Mouse (Mus musculus) intestine, embryonic 14.5 days (tissue): ENCODE data around the gene Gm20661. TPM values are rescaled to one million over a fixed set of nuclear protein-coding genes. Genes with fewer than 3 reads are reported as not detected.

Source experiments
- ATAC-seq: fragments of 200-750 bp; cut with Nextera tagmentation; replicated peaks from 2 replicates; pipeline ENCODE4 v1.8.0; 2017; ENCODE audit warnings: low read depth, moderate number of reproducible peaks, moderate TSS enrichment, moderate library complexity; ENCODE audit not compliant: low FRiP score, low TSS enrichment
- DNase-seq: peaks from one replicate; pipeline ENCODE4 v3.0.0-alpha.2; 2018; ENCODE audit warnings: low spot score
- H3K27ac ChIP-seq: fragments of 300-500 bp; sonication (generic); 2 replicates; pipeline ENCODE4 v1.5.1; 2014; ENCODE audit warnings: low read depth, mild to moderate bottlenecking, control low read depth
- H3K27me3 ChIP-seq: fragments of 300-500 bp; sonication (generic); replicated peaks from 2 replicates; pipeline ENCODE4 v1.6.1; 2014; ENCODE audit warnings: low read length, control low read depth; ENCODE audit not compliant: control insufficient read depth, insufficient read depth
- H3K36me3 ChIP-seq: fragments of 300-500 bp; sonication (generic); 2 replicates; pipeline ENCODE4 v1.6.1; 2014; ENCODE audit warnings: low read length, control low read depth; ENCODE audit not compliant: control insufficient read depth, insufficient read depth
- H3K4me1 ChIP-seq: fragments of 300-500 bp; sonication (generic); replicated peaks from 2 replicates; pipeline ENCODE4 v1.6.1; 2014; ENCODE audit warnings: low read length, control low read depth, mixed read lengths; ENCODE audit not compliant: control insufficient read depth, insufficient read depth
- H3K4me2 ChIP-seq: fragments of 300-500 bp; sonication (generic); 2 replicates; pipeline ENCODE4 v1.6.1; 2014; ENCODE audit warnings: low read length
- H3K4me3 ChIP-seq: fragments of 300-500 bp; sonication (generic); 2 replicates; pipeline ENCODE4 v1.5.1; 2014; ENCODE audit warnings: low read depth, low read length, control low read depth, mixed read lengths
- H3K9ac ChIP-seq: fragments of 300-500 bp; sonication (generic); 2 replicates; pipeline ENCODE4 v1.6.1; 2014; ENCODE audit warnings: mild to moderate bottlenecking, low read length
- H3K9me3 ChIP-seq: fragments of 300-500 bp; sonication (generic); 2 replicates; pipeline ENCODE4 v1.6.1; 2016; ENCODE audit warnings: low read length, control low read depth; ENCODE audit not compliant: control insufficient read depth
- WGBS: fragments of 180-500 bp; shearing (Covaris S2); extraction: QIAGEN DNeasy Blood & Tissue Kit; methylation state at CpG from one replicate; pipeline ENCODE4 v1.1.7; 2014; 5-methylcytosine and 5-hydroxymethylcytosine counted together
- polyA plus RNA-seq: library from polyadenylated mRNA; unstranded; fragments of >200 nt; fragmentation: Nextera tagmentation; extraction: Ambion mirVana; gene quantifications from 2 replicates; pipeline ENCODE4 v1.2.1, GENCODE M21; 2014

Gm20661 gene
- polyA plus RNA-seq, 1 experiment from 2014 or later: 8.7 TPM

DNA sequence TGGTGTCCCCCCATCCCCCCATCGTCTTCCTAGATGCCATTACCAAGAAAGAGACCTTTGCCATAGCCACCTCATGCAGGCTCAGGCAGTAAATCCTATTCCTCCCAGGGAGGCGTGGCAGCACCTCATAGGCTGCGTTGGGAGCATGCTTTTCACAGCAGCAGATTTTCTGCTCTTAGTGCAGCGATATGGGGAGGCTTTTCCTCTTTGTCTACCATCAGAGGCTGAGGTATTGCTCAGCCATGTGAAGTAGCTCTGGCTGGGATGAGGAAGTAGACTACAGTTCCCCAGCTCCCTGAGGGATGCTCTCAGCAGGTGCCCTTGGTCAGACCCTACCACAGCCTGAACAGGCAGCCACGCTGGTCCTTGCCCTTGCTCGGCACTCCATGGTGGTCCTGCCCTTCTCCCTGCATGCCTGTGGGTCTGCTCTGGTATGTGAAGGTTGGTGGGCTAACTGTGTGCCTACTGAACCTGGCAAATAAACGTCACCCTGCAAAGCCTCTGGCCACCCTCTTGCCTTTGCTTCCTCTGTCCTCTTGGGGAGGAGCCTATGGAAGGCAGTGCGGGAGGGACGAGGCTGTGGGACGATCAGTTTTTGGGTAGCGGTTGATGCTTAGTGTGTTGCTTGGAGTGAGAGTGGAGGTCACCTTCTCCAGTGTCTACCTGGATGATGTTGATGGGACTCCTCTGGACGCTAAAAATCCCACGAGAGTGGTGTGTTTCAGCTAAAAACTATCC, 33.5 kb upstream of the Gm20661 start:
- Histone ChIP-seq H3K27me3 (no peaks in the 10 kb centered on the region), H3K4me3 (no peak overlapping the region), H3K4me1 (peaks cover 12% of the 10 kb centered on the region; the same call in 1 of the 2 replicates), H3K9me3 (no peaks in the 10 kb centered on the region), H3K4me2 (no peak overlapping the region), H3K36me3 (no peaks in the 10 kb centered on the region), H3K27ac (no peak overlapping the region), H3K9ac (no peak overlapping the region)
- DNase-seq (no peak), ATAC-seq (no peak)
- WGBS: 81% methylated on average over 13 of the region's 13 CpGs

DNA sequence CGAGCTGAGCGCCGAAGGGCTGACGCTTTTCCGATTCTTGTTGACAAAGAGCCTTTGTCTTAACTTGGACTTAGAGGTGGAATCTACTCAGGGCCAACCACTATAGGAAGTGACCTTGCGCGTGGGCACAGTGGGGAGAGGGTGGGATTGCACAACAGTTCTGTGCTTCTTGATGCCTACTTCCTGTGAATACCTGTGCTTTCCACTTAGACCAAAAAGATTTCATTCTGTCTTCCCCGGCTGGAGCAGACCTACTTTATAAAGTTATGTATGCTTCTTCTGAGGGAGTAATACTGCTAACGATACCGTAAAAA, 33.0 kb upstream of the Gm20661 start, which contains the start of gene Traip:
Traip (plus strand) TSS at position 215 of the 314 bp plus-strand sequence.
- peak within 1 kb of the TSS; percentile 61 for H3K27ac ChIP-seq
- peak within 1 kb of the TSS; percentile 64 for H3K4me2 ChIP-seq
- no peaks in the 10 kb centered on the region for H3K9me3 ChIP-seq
- WGBS: 92% methylated on average over 10 of the region's 10 CpGs
- no peak for ATAC-seq
- H3K36me3 ChIP-seq: no peaks in the 10 kb centered on the region
- peak within 1 kb of the TSS; percentile 56 for H3K9ac ChIP-seq
- H3K4me3 ChIP-seq: peak within 1 kb of the TSS; percentile 66
- H3K4me1 ChIP-seq: peaks cover 12% of the 10 kb centered on the region; the same call in 1 of the 2 replicates
- no peaks in the 10 kb centered on the region for H3K27me3 ChIP-seq
- no peak for DNase-seq

- H3K36me3 ChIP-seq: no peaks in the 10 kb centered on the region
- peak overlapping the region; percentile 66 for H3K4me3 ChIP-seq
- ATAC-seq (peak; percentile 93), DNase-seq (peak; percentile 89)
- peak overlapping the region; percentile 64 for H3K4me2 ChIP-seq
- H3K27ac ChIP-seq: peak overlapping the region; percentile 61
- H3K9me3 ChIP-seq: no peaks in the 10 kb centered on the region
- WGBS: 11% methylated on average over 45 of the region's 45 CpGs
- no peaks in the 10 kb centered on the region for H3K27me3 ChIP-seq
- peaks cover 12% of the 10 kb centered on the region; the same call in 1 of the 2 replicates for H3K4me1 ChIP-seq
- H3K9ac ChIP-seq: peak overlapping the region; percentile 56
Measured at GRCm38 (mm10) chr9:107950460-107951355, 32.1 kb upstream of the Gm20661 start.

DNA sequence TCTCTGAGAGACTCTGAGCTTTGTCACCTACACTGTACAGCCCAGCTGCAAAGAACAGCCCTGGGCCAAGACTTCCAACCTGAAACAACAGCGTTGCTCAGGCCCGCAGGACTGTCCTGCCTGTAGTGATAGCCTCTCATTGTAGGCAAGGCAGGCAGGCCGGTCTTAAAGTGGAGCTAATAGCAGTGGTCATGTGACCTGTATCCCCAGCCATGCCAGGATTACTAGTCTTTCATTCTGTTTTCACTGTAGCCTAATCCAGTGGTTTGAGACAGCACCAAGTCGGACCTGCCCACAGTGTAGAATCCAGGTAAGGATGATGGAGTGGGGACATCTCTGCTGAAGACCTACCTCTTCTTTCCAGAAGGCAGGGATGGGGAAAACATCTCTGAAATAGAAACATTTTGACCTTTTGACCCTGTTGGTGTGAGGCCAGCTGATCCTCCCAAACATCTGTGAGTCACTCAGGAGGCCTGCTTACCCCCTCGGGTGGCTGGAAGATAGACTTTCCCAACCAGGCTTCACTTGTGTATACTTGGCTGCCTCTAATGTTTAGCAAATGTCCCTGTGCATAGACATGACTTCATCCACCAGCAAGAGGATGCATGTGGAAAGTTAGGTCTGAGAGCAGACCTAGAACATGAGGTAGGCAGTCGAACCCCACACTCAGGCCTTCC, 27.1 kb upstream of the Gm20661 start:
- no peak for DNase-seq
- H3K4me2 ChIP-seq: no peak overlapping the region
- no peak overlapping the region for H3K9ac ChIP-seq
- ATAC-seq: no peak
- peaks cover 41% of the 10 kb centered on the region for H3K36me3 ChIP-seq
- H3K4me1 ChIP-seq: peaks cover 10% of the 10 kb centered on the region; the same call in 1 of the 2 replicates
- 78% methylated on average over 6 of the region's 6 CpGs for WGBS
- no peak overlapping the region for H3K4me3 ChIP-seq
- H3K27ac ChIP-seq: no peak overlapping the region
- no peaks in the 10 kb centered on the region for H3K27me3 ChIP-seq
- H3K9me3 ChIP-seq: no peaks in the 10 kb centered on the region

DNA sequence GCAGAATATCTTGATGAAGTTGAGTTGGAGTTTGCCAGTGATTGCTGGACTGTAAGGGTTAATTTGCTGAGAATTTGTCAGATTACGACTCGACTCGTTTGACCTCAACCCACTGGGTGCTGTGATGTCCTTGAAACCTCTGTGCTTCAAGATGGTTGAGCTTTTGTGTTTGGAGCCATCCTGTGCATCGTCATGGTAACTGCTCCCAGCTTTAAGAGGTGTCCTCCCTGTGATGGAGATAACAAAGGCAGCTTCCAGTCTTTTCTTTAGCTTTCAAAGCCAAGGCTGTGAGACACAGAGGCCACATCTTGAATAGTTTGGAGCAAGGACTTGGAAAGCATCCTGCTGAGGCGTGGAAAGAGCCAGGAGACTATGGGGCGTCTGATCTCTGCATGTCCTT, 25.7 kb upstream of the Gm20661 start:
- 65% methylated on average over 6 of the region's 6 CpGs for WGBS
- H3K4me3 ChIP-seq: no peak overlapping the region
- no peak overlapping the region for H3K9ac ChIP-seq
- peaks cover 51% of the 10 kb centered on the region for H3K36me3 ChIP-seq
- no peak overlapping the region for H3K4me2 ChIP-seq
- H3K27ac ChIP-seq: no peak overlapping the region
- DNase-seq: no peak
- H3K27me3 ChIP-seq: no peaks in the 10 kb centered on the region
- H3K4me1 ChIP-seq: no peaks in the 10 kb centered on the region; the same call in 1 of the 2 replicates
- no peak for ATAC-seq
- no peaks in the 10 kb centered on the region for H3K9me3 ChIP-seq

GRCm38 (mm10) chr9:107959896-107960295, 23.0 kb upstream of the Gm20661 start:
- 46% methylated on average over 6 of the region's 6 CpGs for WGBS
- Histone ChIP-seq H3K27ac (no peak overlapping the region), H3K9ac (no peak overlapping the region), H3K9me3 (no peaks in the 10 kb centered on the region), H3K4me3 (no peak overlapping the region), H3K4me1 (no peaks in the 10 kb centered on the region), H3K27me3 (no peaks in the 10 kb centered on the region), H3K4me2 (no peak overlapping the region), H3K36me3 (peaks cover 63% of the 10 kb centered on the region)
- DNase-seq (no peak), ATAC-seq (no peak)

DNA sequence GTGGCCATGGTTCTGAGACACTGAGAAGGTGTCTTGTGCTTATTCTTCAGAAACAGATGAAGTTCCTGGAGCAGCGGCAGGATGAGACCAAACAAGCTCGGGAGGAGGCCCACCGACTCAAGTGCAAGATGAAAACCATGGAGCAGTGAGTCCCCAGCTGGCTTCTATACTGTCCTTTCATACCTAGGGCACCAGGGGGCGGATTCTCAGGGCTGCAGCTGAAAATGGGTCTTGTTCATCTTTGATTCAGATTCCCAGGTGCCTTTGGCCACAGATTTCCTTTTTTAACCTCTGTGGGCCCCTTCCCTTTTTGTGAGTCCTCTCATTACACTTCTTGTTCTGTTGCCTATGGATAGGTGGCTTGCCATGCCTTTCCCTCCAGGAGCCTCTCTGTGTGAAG, 21.9 kb upstream of the Gm20661 start:
- no peak for DNase-seq
- Histone ChIP-seq H3K9ac (no peak overlapping the region), H3K36me3 (peaks cover 65% of the 10 kb centered on the region)

GRCm38 (mm10) chr9:107961351-107961762, 21.5 kb upstream of the Gm20661 start:
- Histone ChIP-seq H3K9ac (no peak overlapping the region), H3K9me3 (no peaks in the 10 kb centered on the region), H3K36me3 (peaks cover 61% of the 10 kb centered on the region), H3K4me2 (no peak overlapping the region), H3K4me3 (no peak overlapping the region), H3K27ac (no peak overlapping the region), H3K4me1 (no peaks in the 10 kb centered on the region), H3K27me3 (no peaks in the 10 kb centered on the region)
- WGBS: 89% methylated on average over 10 of the region's 10 CpGs
- no peak for DNase-seq
- ATAC-seq: no peak

More for the DNA sequence above, 21.9 kb upstream of the Gm20661 start:
- H3K27me3 ChIP-seq: no peaks in the 10 kb centered on the region
- no peak for ATAC-seq
- WGBS: 80% methylated on average over 4 of the region's 4 CpGs
- no peak overlapping the region for H3K4me3 ChIP-seq
- H3K27ac ChIP-seq: no peak overlapping the region
- no peaks in the 10 kb centered on the region for H3K9me3 ChIP-seq
- H3K4me2 ChIP-seq: no peak overlapping the region
- no peaks in the 10 kb centered on the region for H3K4me1 ChIP-seq
